Mouse (Mus musculus) megakaryocyte, embryonic 14.5 days (primary cell): Measurements from ENCODE around the gene Tank. TPM values are rescaled to one million over a fixed set of nuclear protein-coding genes. Genes with fewer than 3 reads are reported as not detected.

ENCODE experiments used
- H3K27me3 ChIP-seq: replicated peaks from 2 replicates; pipeline ENCODE3; 2012; ENCODE audit warnings: inconsistent platforms
- H3K36me3 ChIP-seq: replicated peaks from 2 replicates; pipeline ENCODE3; 2012; ENCODE audit warnings: low read length, inconsistent platforms, mixed read lengths
- H3K4me1 ChIP-seq: 2 replicates; pipeline ENCODE4 v1.6.1; 2012; ENCODE audit warnings: inconsistent platforms
- H3K4me3 ChIP-seq: replicated peaks from 2 replicates; pipeline ENCODE3; 2012; ENCODE audit warnings: moderate library complexity, mild to moderate bottlenecking, inconsistent platforms
- H3K9me3 ChIP-seq: 2 replicates; pipeline ENCODE4 v1.6.1; 2012; ENCODE audit warnings: inconsistent platforms
- FLI1 ChIP-seq: IDR thresholded peaks from 2 replicates; pipeline ENCODE4 v1.6.1; 2012; ENCODE audit warnings: low read length, inconsistent platforms, mixed read lengths
- GATA1 ChIP-seq: IDR thresholded peaks from 3 replicates; pipeline ENCODE4 v1.6.1; 2012; ENCODE audit warnings: mixed read lengths, low read length, inconsistent platforms, borderline replicate concordance
- polyA plus RNA-seq: library from polyadenylated mRNA; stranded (reverse); fragments of >175 nt; gene quantifications from 2 replicates; pipeline ENCODE4 v1.2.3, GENCODE M21; 2012; ENCODE audit warnings: low replicate concordance; ENCODE audit not compliant: insufficient read depth

The Tank gene
- polyA plus RNA-seq, 1 experiment: 3.0 TPM

GRCm38 (mm10) chr2:61642452-61643368, 64.3 kb downstream of the Tank start:
- TF ChIP-seq GATA1 (no peak), FLI1 (no peak)
- Histone ChIP-seq H3K4me1 (peaks cover 18% of the 10 kb centered on the region), H3K27me3 (no peaks in the 10 kb centered on the region), H3K36me3 (peaks cover 59% of the 10 kb centered on the region), H3K4me3 (no peak overlapping the region), H3K9me3 (no peaks in the 10 kb centered on the region)

- peaks cover 2% of the 10 kb centered on the region for H3K27me3 ChIP-seq
- H3K4me3 ChIP-seq: no peak overlapping the region
- peaks cover 67% of the 10 kb centered on the region for H3K36me3 ChIP-seq
- peaks cover 18% of the 10 kb centered on the region for H3K4me1 ChIP-seq
- H3K9me3 ChIP-seq: no peaks in the 10 kb centered on the region
- TF ChIP-seq FLI1 (no peak), GATA1 (no peak)
Measured at GRCm38 (mm10) chr2:61651206-61651605, 72.8 kb downstream of the Tank start.

GRCm38 (mm10) chr2:61651640-61652039, 73.3 kb downstream of the Tank start:
- H3K4me1 ChIP-seq: peaks cover 20% of the 10 kb centered on the region
- no peak overlapping the region for H3K4me3 ChIP-seq
- H3K9me3 ChIP-seq: no peaks in the 10 kb centered on the region
- TF ChIP-seq FLI1 (no peak), GATA1 (no peak)
- peaks cover 63% of the 10 kb centered on the region for H3K36me3 ChIP-seq
- peaks cover 7% of the 10 kb centered on the region for H3K27me3 ChIP-seq

- Histone ChIP-seq H3K4me3 (peak overlapping the region; percentile 42), H3K9me3 (no peaks in the 10 kb centered on the region), H3K36me3 (peaks cover 30% of the 10 kb centered on the region), H3K27me3 (peaks cover 12% of the 10 kb centered on the region), H3K4me1 (peaks cover 26% of the 10 kb centered on the region)
- no peak for TF ChIP-seq FLI1
- TF ChIP-seq GATA1: no peak
Measured at GRCm38 (mm10) chr2:61655046-61655381, 76.6 kb downstream of the Tank start.

GRCm38 (mm10) chr2:61655382-61656281, 77.2 kb downstream of the Tank start:
- Histone ChIP-seq H3K36me3 (peaks cover 24% of the 10 kb centered on the region), H3K4me1 (peaks cover 26% of the 10 kb centered on the region), H3K4me3 (peak overlapping the region; percentile 93), H3K9me3 (no peaks in the 10 kb centered on the region), H3K27me3 (peaks cover 12% of the 10 kb centered on the region)
- TF ChIP-seq GATA1 (no peak), FLI1 (no peak)

- no peak for TF ChIP-seq FLI1
Measured at GRCm38 (mm10) chr2:61656421-61657411, 78.3 kb downstream of the Tank start.

GRCm38 (mm10) chr2:61659254-61659653, 80.9 kb downstream of the Tank start:
- Histone ChIP-seq H3K36me3 (peaks cover 10% of the 10 kb centered on the region), H3K27me3 (peaks cover 14% of the 10 kb centered on the region), H3K4me1 (peaks cover 30% of the 10 kb centered on the region), H3K9me3 (no peaks in the 10 kb centered on the region), H3K4me3 (no peak overlapping the region)
- TF ChIP-seq FLI1 (no peak), GATA1 (no peak)

More at GRCm38 (mm10) chr2:61656421-61657411, 78.3 kb downstream of the Tank start:
- Histone ChIP-seq H3K4me1 (peaks cover 26% of the 10 kb centered on the region), H3K27me3 (peaks cover 12% of the 10 kb centered on the region), H3K9me3 (no peaks in the 10 kb centered on the region), H3K36me3 (peaks cover 15% of the 10 kb centered on the region), H3K4me3 (peak overlapping the region; percentile 93)

- TF ChIP-seq FLI1 (no peak), GATA1 (no peak)
- Histone ChIP-seq H3K27me3 (peaks cover 9% of the 10 kb centered on the region), H3K4me3 (no peak overlapping the region), H3K4me1 (peaks cover 5% of the 10 kb centered on the region; the same call in 1 of the 2 replicates), H3K36me3 (no peaks in the 10 kb centered on the region), H3K9me3 (no peaks in the 10 kb centered on the region)
Measured at GRCm38 (mm10) chr2:61662833-61663232, 84.4 kb downstream of the Tank start.
